Mouse (Mus musculus): ENCODE results near the gene Abcg3.

DNA sequence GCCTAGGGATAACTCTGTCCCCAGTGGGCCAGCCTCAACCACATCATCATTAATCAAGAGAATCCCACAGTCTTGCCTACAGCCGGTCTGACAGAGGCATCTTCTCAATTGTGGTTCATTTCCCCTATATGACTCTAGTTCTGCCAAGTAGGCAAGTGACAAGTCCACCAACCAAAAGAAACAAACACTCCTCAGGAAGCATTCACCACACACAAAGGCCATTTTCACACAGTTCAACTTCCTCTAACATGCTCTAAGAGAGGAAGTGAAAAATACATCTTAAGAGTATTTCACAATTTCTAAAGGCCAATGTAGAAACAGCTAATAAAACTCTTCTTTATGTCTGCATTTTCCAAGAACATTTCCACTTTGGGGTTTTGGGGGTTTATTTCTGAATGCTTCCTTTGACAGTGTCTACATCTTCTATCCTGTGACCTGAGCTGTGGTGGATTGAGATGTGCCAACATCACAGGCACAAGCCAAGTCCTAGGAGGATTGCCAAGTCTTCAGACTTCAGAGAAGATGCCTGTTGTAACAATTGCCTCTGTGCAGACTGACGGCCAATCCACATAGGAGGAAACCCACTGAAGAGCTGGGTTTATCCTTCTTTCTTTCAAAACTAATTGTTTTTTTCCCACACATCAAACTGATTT lies 24.3 kb downstream of the Abcg3 start:
- TF ChIP-seq GATA1 (IDR thresholded peaks at IDR 0.05; ENCODE audit: low read length) (no peak), TAL1 (IDR thresholded peaks at IDR 0.05; ENCODE audit: low read length) (no peak)

Measured in erythroblast, embryonic 14.5 days (primary cell).